20 mouse cellular contexts compared by ENCODE assay signal in genomic region chr1:80670387-80670786, GRCm38 (mm10).
A peak's percentile ranks its signal among the peaks of the same experiment; 100 is the strongest.
DNase-seq lines count a peak whose midpoint lies in the region; ATAC-seq and TF ChIP-seq lines count a peak whose summit lies in the region.
"Had no signal": no experiment of that assay in that cellular context is flagged by ENCODE, and none has a peak within 500 bp of the region (broad histone marks: within the 10 kb centered on the region; RNA-seq: fewer than 3 reads in every experiment).

No protein-coding gene starts in this region.

- no peaks in the 10 kb centered on the region for H3K27me3 ChIP-seq in thymus, adult 2 months (ENCODE audit: control insufficient read depth, insufficient read depth, low read length)
- no peaks in the 10 kb centered on the region for H3K27me3 ChIP-seq in cerebellum, adult 2 months (ENCODE audit: control insufficient read depth, insufficient read depth, low read length)
- H3K27me3 ChIP-seq: embryonic facial prominence, embryonic 12.5 days; heart, embryonic 13.5 days; kidney, embryonic 15.5 days; limb, embryonic 15.5 days; midbrain, embryonic 12.5 days had no signal

- no peak for TF ChIP-seq CTCF in thymus, adult 2 months (IDR thresholded peaks at IDR 0.05; ENCODE audit: borderline replicate concordance, control insufficient read depth, extremely low read depth, insufficient read depth, low read length, poor library complexity)
- no peak for TF ChIP-seq CTCF in cerebellum, adult 2 months (IDR thresholded peaks at IDR 0.05; ENCODE audit: borderline replicate concordance, insufficient read depth, low read depth, low read length)

- H3K27ac ChIP-seq in thymus, adult 2 months (ENCODE audit: control insufficient read depth, insufficient read depth, low read length) = no peak overlapping the region
- no peak overlapping the region for H3K27ac ChIP-seq in cerebellum, adult 2 months (ENCODE audit: insufficient read depth, low read length)
- H3K27ac ChIP-seq: embryonic facial prominence, embryonic 12.5 days; heart, embryonic 13.5 days; kidney, embryonic 15.5 days; limb, embryonic 15.5 days; midbrain, embryonic 12.5 days had no signal

- peaks cover 5% of the 10 kb centered on the region; the same call in 1 of the 2 replicates for H3K4me1 ChIP-seq in thymus, adult 2 months (replicated peaks; ENCODE audit: control insufficient read depth, insufficient read depth, low read length)
- no peaks in the 10 kb centered on the region for H3K4me1 ChIP-seq in cerebellum, adult 2 months (ENCODE audit: control insufficient read depth, insufficient read depth, low read length)
- H3K4me1 ChIP-seq: embryonic facial prominence, embryonic 12.5 days; heart, embryonic 13.5 days; kidney, embryonic 15.5 days; midbrain, embryonic 12.5 days had no signal

- peak; percentile 70 for ATAC-seq in activated CD4-positive, CD25-positive, alpha-beta regulatory T cell, adult 4 months
- ATAC-seq in monocyte, adult 5-6 weeks (replicated peaks; ENCODE audit: insufficient number of reproducible peaks, low FRiP score, low TSS enrichment, poor library complexity, severe bottlenecking) = 0 out of 2 replicates have a peak, but pooled peaks have one; percentile 18
- ATAC-seq: forebrain, embryonic 16.5 days had no signal

- no peak for TF ChIP-seq POLR2A in thymus, adult 2 months (IDR thresholded peaks at IDR 0.05; ENCODE audit: control insufficient read depth, extremely low read depth, insufficient read depth, low read length, poor library complexity)
- TF ChIP-seq POLR2A in cerebellum, adult 2 months (IDR thresholded peaks at IDR 0.05; ENCODE audit: borderline replicate concordance, insufficient read depth, low read length) = no peak

- DNase-seq in thymus, adult 2 months = peak; percentile 24
- DNase-seq in thymus, postnatal 10 days (ENCODE audit: low spot score in 2 of 2) = no peak
- DNase-seq in cerebellum, adult 2 months = no peak
- no peak for DNase-seq in cerebellum, postnatal 36 days
- DNase-seq in retina, embryonic 14.5 days (ENCODE audit: low spot score) = no peak
- DNase-seq: adrenal gland, adult 2 months; cerebellum, postnatal 25 days; heart, adult 11 months; heart, postnatal 4 days; layer of hippocampus, postnatal 36 days; lung, postnatal 14 days; right cerebral cortex, postnatal 14 days had no signal

- H3K36me3 ChIP-seq in thymus, adult 2 months (ENCODE audit: control insufficient read depth, insufficient read depth, low read length) = no peaks in the 10 kb centered on the region
- H3K36me3 ChIP-seq: embryonic facial prominence, embryonic 12.5 days; heart, embryonic 13.5 days; kidney, embryonic 15.5 days; limb, embryonic 15.5 days; midbrain, embryonic 12.5 days had no signal

- H3K4me3 ChIP-seq in thymus, adult 2 months (ENCODE audit: control insufficient read depth, insufficient read depth, low read length) = no peak overlapping the region
- H3K4me3 ChIP-seq in cerebellum, adult 2 months (replicated peaks; ENCODE audit: insufficient read depth, low read depth, low read length) = no peak overlapping the region
- H3K4me3 ChIP-seq: embryonic facial prominence, embryonic 12.5 days; heart, embryonic 13.5 days; kidney, embryonic 15.5 days; limb, embryonic 15.5 days; midbrain, embryonic 12.5 days had no signal

- 31% methylated on average over 7 of the region's 7 CpGs for WGBS in thymus, adult 2 months
- 86% methylated on average over 7 of the region's 7 CpGs for WGBS in cerebellum, adult 2 months
